Mouse (Mus musculus) bone marrow macrophage, adult 2 months (primary cell): ENCODE measurements around the gene Fzd9. TPM values are rescaled to one million over a fixed set of nuclear protein-coding genes. Genes with fewer than 3 reads are reported as not detected.
"Not testable (repeated sequence)": the region's sequence is repeated elsewhere in the genome, so short reads cannot be mapped to it uniquely, and the experiment has no call there.

Experiments used
- H3K27ac ChIP-seq: 2 replicates; pipeline ENCODE4 v1.5.1; 2012; ENCODE audit warnings: low read depth, low read length; ENCODE audit not compliant: insufficient read depth
- H3K4me1 ChIP-seq: 2 replicates; pipeline ENCODE4 v1.6.1; 2012; ENCODE audit warnings: low read length; ENCODE audit not compliant: control insufficient read depth, insufficient read depth
- H3K4me3 ChIP-seq: 2 replicates; pipeline ENCODE4 v1.5.1; 2012; ENCODE audit warnings: mild to moderate bottlenecking, low read length, moderate library complexity; ENCODE audit not compliant: insufficient read depth
- CTCF ChIP-seq: IDR thresholded peaks from 2 replicates; pipeline ENCODE4 v1.5.1; 2012; ENCODE audit warnings: low read depth, mild to moderate bottlenecking, low read length, moderate library complexity
- POLR2A ChIP-seq: IDR thresholded peaks from 2 replicates; pipeline ENCODE4 v1.6.1; 2012; ENCODE audit warnings: mild to moderate bottlenecking, low read depth, low read length, borderline replicate concordance
- polyA plus RNA-seq: library from polyadenylated mRNA; stranded (reverse); fragments of >200 nt; gene quantifications from 2 replicates; pipeline ENCODE4 v1.2.4, GENCODE M21; 2012; ENCODE audit not compliant: missing spikeins, insufficient read depth, insufficient read length

Gene Fzd9
- polyA plus RNA-seq, 1 experiment = not detected

GRCm38 (mm10) chr5:135233166-135233920 is 17.7 kb downstream of the Fzd9 start:
- TF ChIP-seq CTCF = no peak
- TF ChIP-seq POLR2A = no peak
- Histone ChIP-seq H3K4me1 (no peaks in the 10 kb centered on the region), H3K4me3 (no peak overlapping the region), H3K27ac (no peak overlapping the region)

DNA sequence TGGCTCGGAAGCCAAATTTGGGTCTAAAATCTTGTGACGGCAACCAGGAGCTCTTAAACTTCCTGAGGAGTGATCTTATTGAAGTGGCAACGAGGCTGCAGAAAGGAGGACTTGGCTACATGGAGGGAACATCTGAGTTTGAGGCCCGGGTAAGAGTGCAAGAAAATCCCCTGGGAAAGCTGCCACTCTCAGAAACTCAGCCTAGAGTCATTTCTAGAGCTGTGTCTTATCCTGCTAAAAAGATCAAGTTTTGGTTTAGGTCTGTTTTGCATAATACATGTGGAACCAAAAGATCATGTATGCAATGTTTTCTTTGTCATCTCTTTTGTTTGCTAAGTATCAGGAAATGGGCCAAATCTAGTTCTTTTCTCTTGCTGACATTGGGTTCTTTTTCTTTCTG is 20.8 kb downstream of the Fzd9 start:
- Histone ChIP-seq H3K27ac (no peak overlapping the region), H3K4me1 (no peaks in the 10 kb centered on the region), H3K4me3 (no peak overlapping the region)
- TF ChIP-seq POLR2A = no peak
- TF ChIP-seq CTCF = no peak

- not testable (repeated sequence) for H3K4me1 ChIP-seq, H3K27ac ChIP-seq, H3K4me3 ChIP-seq
These were observed 25.2 kb downstream of the Fzd9 start for GRCm38 (mm10) chr5:135225879-135226278.

DNA sequence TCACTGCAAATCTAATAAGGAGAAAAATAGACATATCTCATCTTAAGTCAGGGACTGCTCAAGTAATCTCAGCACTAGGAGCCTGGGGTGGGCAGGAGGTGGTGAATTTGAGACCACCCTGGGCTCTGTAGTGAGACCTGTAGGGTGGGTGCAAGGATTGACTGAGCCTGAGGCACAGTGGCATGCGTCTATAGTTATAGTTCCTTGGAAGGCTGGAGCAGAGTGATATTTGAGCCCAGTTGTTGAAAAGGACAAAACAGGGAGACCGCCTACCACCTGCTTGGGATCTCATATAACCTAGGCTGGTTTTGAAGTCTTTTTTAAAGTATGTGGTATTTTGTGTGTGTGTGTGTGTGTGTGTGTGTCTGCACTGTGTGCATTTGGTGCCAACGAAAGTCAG is 26.9 kb downstream of the Fzd9 start:
- Histone ChIP-seq H3K4me3 (no peak overlapping the region), H3K27ac (no peak overlapping the region), H3K4me1 (no peaks in the 10 kb centered on the region)
- no peak for TF ChIP-seq POLR2A

DNA sequence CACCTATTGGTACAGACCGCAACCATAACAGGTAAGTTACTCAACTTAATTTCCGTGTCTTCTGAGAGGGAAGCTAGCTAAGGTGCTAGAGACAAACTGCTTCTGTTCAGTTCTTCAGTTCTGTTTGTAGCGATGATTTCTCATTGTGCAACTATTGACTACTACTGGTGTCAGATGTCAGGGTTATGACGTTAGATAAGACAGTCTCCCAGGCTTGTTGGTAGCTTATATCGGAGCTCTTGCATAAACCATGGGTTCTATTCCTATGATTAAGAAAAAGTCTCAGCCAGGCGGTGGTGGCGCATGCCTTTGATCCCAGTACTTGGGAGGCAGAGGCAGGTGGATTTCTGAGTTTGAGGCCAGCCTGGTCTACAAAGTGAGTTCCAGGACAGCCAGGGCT is 29.0 kb downstream of the Fzd9 start:
- Histone ChIP-seq H3K4me3 (no peak overlapping the region), H3K27ac (no peak overlapping the region), H3K4me1 (no peaks in the 10 kb centered on the region)
- no peak for TF ChIP-seq CTCF

- TF ChIP-seq POLR2A (no peak), CTCF (no peak)
- Histone ChIP-seq H3K4me1 (no peaks in the 10 kb centered on the region), H3K27ac (no peak overlapping the region), H3K4me3 (no peak overlapping the region)
These were observed 30.1 kb downstream of the Fzd9 start for GRCm38 (mm10) chr5:135220941-135221340.

DNA sequence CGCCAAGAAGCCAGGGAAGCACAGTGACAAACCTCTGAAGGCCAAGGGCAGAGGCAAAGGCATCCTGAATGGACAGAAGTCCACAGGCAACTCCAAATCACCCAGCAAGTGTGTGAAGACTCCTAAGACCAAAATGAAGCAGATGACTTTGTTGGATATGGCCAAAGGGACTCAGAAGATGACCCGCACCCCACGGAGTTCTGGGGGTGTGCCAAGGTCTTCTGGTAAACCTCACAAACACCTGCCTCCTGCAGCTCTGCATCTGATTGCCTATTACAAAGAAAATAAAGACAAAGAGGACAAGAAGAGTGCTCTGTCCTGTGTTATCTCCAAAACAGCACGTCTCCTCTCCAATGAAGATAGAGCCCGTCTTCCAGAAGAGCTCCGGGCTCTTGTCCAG is 34.2 kb downstream of the Fzd9 start:
- TF ChIP-seq POLR2A (no peak), CTCF (no peak)
- H3K4me3 ChIP-seq = no peak overlapping the region
- H3K27ac ChIP-seq = no peak overlapping the region
- H3K4me1 ChIP-seq = no peaks in the 10 kb centered on the region

DNA sequence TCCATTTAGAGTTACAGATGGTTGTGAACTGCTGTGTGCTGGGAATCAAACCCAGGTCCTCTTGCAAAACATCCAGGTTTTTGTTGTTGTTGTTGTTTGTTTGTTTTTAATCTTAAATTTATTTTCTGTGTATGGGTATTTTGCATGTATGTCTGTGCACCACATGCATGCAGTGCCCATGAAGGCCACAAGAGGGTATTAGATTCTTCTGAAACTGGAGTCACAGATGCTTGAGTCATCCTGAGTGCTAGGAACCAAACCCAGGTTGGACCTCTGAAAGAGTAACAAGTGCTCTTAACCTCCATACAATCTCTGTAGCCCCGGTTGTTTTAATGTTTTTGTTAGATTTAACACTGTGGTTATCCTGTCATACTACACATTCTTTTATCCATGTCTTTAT is 42.8 kb downstream of the Fzd9 start:
- H3K27ac ChIP-seq = no peak overlapping the region
- H3K4me1 ChIP-seq = no peaks in the 10 kb centered on the region
- no peak overlapping the region for H3K4me3 ChIP-seq
- TF ChIP-seq CTCF (no peak), POLR2A (no peak)

DNA sequence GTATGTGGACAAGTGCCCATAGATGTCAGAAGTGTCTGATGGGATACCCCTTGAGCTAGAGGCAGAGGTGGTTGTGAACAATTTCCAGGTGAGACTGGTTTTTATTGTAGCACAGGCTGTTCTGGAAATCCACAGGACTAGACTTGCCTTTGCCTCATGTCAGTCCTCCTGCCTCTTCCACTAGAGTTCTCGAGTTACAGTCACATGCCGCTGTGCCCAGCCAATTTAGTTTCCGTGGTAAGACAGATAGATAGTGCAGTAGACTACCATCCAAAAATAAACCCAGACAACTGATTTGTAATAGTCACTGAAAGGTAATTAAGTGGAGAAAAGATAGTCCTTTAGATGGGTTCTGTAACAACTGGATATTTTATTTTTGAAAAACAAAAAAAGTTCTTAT is 48.3 kb downstream of the Fzd9 start:
- Histone ChIP-seq H3K4me3 (no peak overlapping the region), H3K4me1 (0 out of 2 replicates have a peak, but pooled peaks cover 2% of the 10 kb centered on the region), H3K27ac (no peak overlapping the region)
- TF ChIP-seq CTCF = no peak
- no peak for TF ChIP-seq POLR2A

Other genes with a start within 250 kb of the Fzd9 start
- 12.2 and 13.0 TPM in 2 replicates for gene Abhd11, start 242.1 kb downstream of the Fzd9 start, polyA plus RNA-seq
- 0.76 and 0.84 TPM in 2 replicates for gene Stx1a, start 227.7 kb downstream of the Fzd9 start, polyA plus RNA-seq
- 21.6 and 22.4 TPM in 2 replicates for gene Dnajc30, start 187.0 kb downstream of the Fzd9 start, polyA plus RNA-seq
- gene Bud23, start 186.3 kb downstream of the Fzd9 start, polyA plus RNA-seq = 45.0 and 57.1 TPM in 2 replicates
- not detected in 2 replicates for gene Vps37d, start 173.0 kb downstream of the Fzd9 start, polyA plus RNA-seq
- not detected in 2 replicates for gene Mlxipl, start 161.3 kb downstream of the Fzd9 start, polyA plus RNA-seq
- gene Tbl2, start 101.6 kb downstream of the Fzd9 start, polyA plus RNA-seq = 5.9 and 6.2 TPM in 2 replicates
- 48.9 and 57.6 TPM in 2 replicates for gene Bcl7b, start 82.9 kb downstream of the Fzd9 start, polyA plus RNA-seq
- 57.5 and 58.9 TPM in 2 replicates for gene Baz1b, start 64.0 kb downstream of the Fzd9 start, polyA plus RNA-seq
- gene Fkbp6, start 98.8 kb upstream of the Fzd9 start, polyA plus RNA-seq = not detected in 2 replicates
- gene Trim50, start 102.1 kb upstream of the Fzd9 start, polyA plus RNA-seq = not detected in 2 replicates
- 8.0 and 11.4 TPM in 2 replicates for gene Nsun5, start 118.7 kb upstream of the Fzd9 start, polyA plus RNA-seq
- 15.0 and 17.5 TPM in 2 replicates for gene Pom121, start 143.3 kb upstream of the Fzd9 start, polyA plus RNA-seq